Mouse (Mus musculus) skeletal muscle tissue, adult 2 months (tissue): Measurements from ENCODE around the gene Mrpl23.
A peak's percentile ranks its signal among the peaks of the same experiment; 100 is the strongest.

ENCODE experiments used
- DNase-seq: peaks from one replicate; pipeline ENCODE4 v3.0.0-alpha.2; 2012; ENCODE audit warnings: low read depth, low spot score

Gene Mrpl23

GRCm38 (mm10) chr7:142532671-142533058, at the start of gene Mrpl23:
Gene Mrpl23 (plus strand): TSS chr7:142532686.
- no peak for DNase-seq

- DNase-seq: peak; percentile 76
Measured at GRCm38 (mm10) chr7:142483136-142483535, 49.4 kb upstream of the Mrpl23 start.

GRCm38 (mm10) chr7:142484780-142485179, 47.7 kb upstream of the Mrpl23 start:
- peak; percentile 78 for DNase-seq

GRCm38 (mm10) chr7:142486751-142487162, 45.7 kb upstream of the Mrpl23 start:
- no peak for DNase-seq

- DNase-seq: no peak
Measured at GRCm38 (mm10) chr7:142487341-142487859, 45.1 kb upstream of the Mrpl23 start.

- no peak for DNase-seq
Measured at GRCm38 (mm10) chr7:142488053-142488452, 44.4 kb upstream of the Mrpl23 start.

GRCm38 (mm10) chr7:142493535-142493934, 39.0 kb upstream of the Mrpl23 start:
- peak; percentile 85 for DNase-seq

GRCm38 (mm10) chr7:142496158-142496557, 36.3 kb upstream of the Mrpl23 start:
- peak; percentile 96 for DNase-seq

GRCm38 (mm10) chr7:142496800-142497199, 35.7 kb upstream of the Mrpl23 start:
- DNase-seq: peak; percentile 88

- DNase-seq: peak; percentile 85
Measured at GRCm38 (mm10) chr7:142497775-142498174, 34.7 kb upstream of the Mrpl23 start.

GRCm38 (mm10) chr7:142498575-142498974, 33.9 kb upstream of the Mrpl23 start, which contains the start of gene Tnnt3:
Gene Tnnt3 (plus strand): TSS chr7:142498836.
- peak; percentile 98 for DNase-seq

- DNase-seq: no peak
Measured at GRCm38 (mm10) chr7:142499010-142499721, 33.3 kb upstream of the Mrpl23 start.

- DNase-seq: peak; percentile 93
Measured at GRCm38 (mm10) chr7:142500032-142500431, 32.5 kb upstream of the Mrpl23 start.

- DNase-seq: no peak
Measured at GRCm38 (mm10) chr7:142503206-142503605, 29.3 kb upstream of the Mrpl23 start.

GRCm38 (mm10) chr7:142505942-142506341, 26.5 kb upstream of the Mrpl23 start:
- peak; percentile 74 for DNase-seq

GRCm38 (mm10) chr7:142506501-142506900, 26.0 kb upstream of the Mrpl23 start:
- no peak for DNase-seq

- DNase-seq: no peak
Measured at GRCm38 (mm10) chr7:142507453-142507852, 25.0 kb upstream of the Mrpl23 start.

GRCm38 (mm10) chr7:142509518-142509917, 23.0 kb upstream of the Mrpl23 start:
- no peak for DNase-seq

GRCm38 (mm10) chr7:142510021-142510777, 22.3 kb upstream of the Mrpl23 start:
- no peak for DNase-seq

GRCm38 (mm10) chr7:142514048-142514447, 18.4 kb upstream of the Mrpl23 start:
- DNase-seq: no peak

GRCm38 (mm10) chr7:142516221-142516978, 16.1 kb upstream of the Mrpl23 start:
- peak; percentile 77 for DNase-seq

- DNase-seq: peak; percentile 76
Measured at GRCm38 (mm10) chr7:142517531-142517930, 15.0 kb upstream of the Mrpl23 start.
